Mouse (Mus musculus) forebrain, embryonic 13.5 days (tissue): ENCODE measurements around the gene Vegfc. TPM values are rescaled to one million over a fixed set of nuclear protein-coding genes. Genes with fewer than 3 reads are reported as not detected.

Experiments used
- ATAC-seq: fragments of 200-750 bp; cut with Nextera tagmentation; 2 replicates; pipeline ENCODE4 v1.8.0; 2017
- H3K27ac ChIP-seq: fragments of 300-500 bp; sonication (generic); 2 replicates; pipeline ENCODE4 v1.5.1; 2015; ENCODE audit warnings: inconsistent platforms, mild to moderate bottlenecking, moderate library complexity
- H3K27me3 ChIP-seq: fragments of 300-500 bp; sonication (generic); 2 replicates; pipeline ENCODE4 v1.6.1; 2015; ENCODE audit warnings: mild to moderate bottlenecking, inconsistent platforms
- H3K36me3 ChIP-seq: fragments of 300-500 bp; sonication (generic); 2 replicates; pipeline ENCODE4 v1.6.1; 2015; ENCODE audit warnings: mild to moderate bottlenecking, inconsistent platforms; ENCODE audit not compliant: poor library complexity, severe bottlenecking
- H3K4me1 ChIP-seq: fragments of 300-500 bp; sonication (generic); 2 replicates; pipeline ENCODE4 v1.6.1; 2015; ENCODE audit warnings: inconsistent platforms
- H3K4me2 ChIP-seq: fragments of 300-500 bp; sonication (generic); 2 replicates; pipeline ENCODE4 v1.6.1; 2015; ENCODE audit warnings: inconsistent platforms, mild to moderate bottlenecking, moderate library complexity
- H3K4me3 ChIP-seq: fragments of 300-500 bp; sonication (generic); 2 replicates; pipeline ENCODE4 v1.5.1; 2015; ENCODE audit warnings: mild to moderate bottlenecking, inconsistent platforms
- H3K9ac ChIP-seq: fragments of 300-500 bp; sonication (generic); 2 replicates; pipeline ENCODE4 v1.6.1; 2015; ENCODE audit warnings: mild to moderate bottlenecking, inconsistent platforms
- H3K9me3 ChIP-seq: fragments of 300-500 bp; sonication (generic); replicated peaks from 2 replicates; pipeline ENCODE4 v1.6.1; 2016; ENCODE audit warnings: inconsistent platforms
- WGBS: fragments of 180-500 bp; shearing (Covaris S2); methylation state at CpG from one replicate; pipeline ENCODE4 v1.1.7; 2015; 5-methylcytosine and 5-hydroxymethylcytosine counted together
- polyA plus RNA-seq: library from polyadenylated mRNA; unstranded; fragments of >200 nt; fragmentation: Nextera tagmentation; extraction: Ambion mirVana; gene quantifications from 2 replicates; pipeline ENCODE4 v1.2.1, GENCODE M21; 2015

The Vegfc gene
- polyA plus RNA-seq, 1 experiment from 2014 or later: 3.3 TPM

DNA sequence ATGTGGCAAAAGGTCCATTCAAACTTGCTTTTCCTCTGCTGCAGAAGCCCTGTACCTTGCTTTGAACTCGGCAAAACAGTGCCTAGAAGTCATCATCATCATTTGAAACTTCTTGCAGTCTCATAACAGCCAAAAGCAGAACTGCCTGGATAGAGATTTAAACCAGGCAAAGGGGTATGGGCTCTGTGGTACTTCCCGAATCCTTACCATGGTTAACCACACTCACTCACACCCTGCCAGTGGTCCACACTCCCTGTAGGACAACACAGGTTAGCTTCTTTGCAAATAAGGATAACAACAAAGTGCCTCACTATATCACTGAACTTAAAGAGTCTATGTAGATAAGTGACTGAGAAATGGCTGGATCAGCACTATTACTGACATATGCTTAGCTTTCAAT, 9.7 kb downstream of the Vegfc start:
- no peaks in the 10 kb centered on the region for H3K9me3 ChIP-seq
- WGBS: 83% methylated on average over 2 of the region's 2 CpGs
- no peak overlapping the region for H3K27ac ChIP-seq
- ATAC-seq: no peak
- no peak overlapping the region for H3K4me2 ChIP-seq
- no peaks in the 10 kb centered on the region for H3K36me3 ChIP-seq
- H3K9ac ChIP-seq: no peak overlapping the region
- H3K27me3 ChIP-seq: no peaks in the 10 kb centered on the region
- no peaks in the 10 kb centered on the region for H3K4me1 ChIP-seq
- no peak overlapping the region for H3K4me3 ChIP-seq

DNA sequence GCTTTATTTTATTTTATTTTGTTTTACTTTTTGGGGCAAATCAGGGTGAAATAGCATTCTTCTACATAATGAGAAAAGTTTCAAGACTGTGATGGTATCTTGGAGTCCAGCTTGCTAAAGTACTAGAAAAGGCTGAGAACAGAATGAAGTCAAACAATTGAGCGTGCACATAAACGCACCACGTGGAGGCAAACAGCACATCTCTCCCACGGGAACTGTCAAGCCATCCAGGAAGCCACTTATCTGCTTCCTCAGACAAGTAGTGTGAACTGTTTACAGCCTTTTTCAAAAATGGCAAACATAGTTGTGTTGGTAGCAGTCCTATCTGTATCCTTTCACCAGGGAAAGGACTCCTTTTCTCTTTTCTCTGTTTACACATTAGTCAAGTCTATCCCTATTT, 11.8 kb downstream of the Vegfc start:
- Histone ChIP-seq H3K4me1 (no peaks in the 10 kb centered on the region), H3K27ac (no peak overlapping the region), H3K4me3 (no peak overlapping the region), H3K4me2 (no peak overlapping the region), H3K36me3 (no peaks in the 10 kb centered on the region), H3K27me3 (no peaks in the 10 kb centered on the region), H3K9me3 (no peaks in the 10 kb centered on the region), H3K9ac (no peak overlapping the region)
- 70% methylated on average over 4 of the region's 4 CpGs for WGBS
- ATAC-seq: no peak

DNA sequence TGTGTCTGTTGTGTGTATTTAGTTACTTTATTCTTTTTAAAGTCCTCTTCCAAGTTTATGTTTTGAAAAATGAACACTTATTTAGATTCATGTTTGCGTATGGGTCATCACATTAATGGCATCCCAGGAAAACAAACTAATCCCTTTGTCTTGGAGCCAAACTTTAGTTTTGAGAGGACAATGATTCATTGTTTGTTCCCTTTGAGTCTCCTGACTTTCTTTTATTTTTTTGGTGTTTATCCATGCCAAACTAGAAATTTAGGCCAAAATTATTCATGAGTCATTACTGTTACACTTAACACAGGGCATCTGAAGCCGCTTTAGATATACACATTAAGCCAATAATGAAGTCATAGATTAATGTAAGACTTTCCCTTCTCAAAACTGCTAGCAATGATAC, 12.5 kb downstream of the Vegfc start:
- Histone ChIP-seq H3K9me3 (no peaks in the 10 kb centered on the region), H3K36me3 (no peaks in the 10 kb centered on the region), H3K4me1 (no peaks in the 10 kb centered on the region), H3K27ac (no peak overlapping the region), H3K9ac (no peak overlapping the region), H3K4me2 (no peak overlapping the region), H3K27me3 (no peaks in the 10 kb centered on the region), H3K4me3 (no peak overlapping the region)
- no peak for ATAC-seq
- WGBS: 93% methylated on average over 2 of the region's 2 CpGs

DNA sequence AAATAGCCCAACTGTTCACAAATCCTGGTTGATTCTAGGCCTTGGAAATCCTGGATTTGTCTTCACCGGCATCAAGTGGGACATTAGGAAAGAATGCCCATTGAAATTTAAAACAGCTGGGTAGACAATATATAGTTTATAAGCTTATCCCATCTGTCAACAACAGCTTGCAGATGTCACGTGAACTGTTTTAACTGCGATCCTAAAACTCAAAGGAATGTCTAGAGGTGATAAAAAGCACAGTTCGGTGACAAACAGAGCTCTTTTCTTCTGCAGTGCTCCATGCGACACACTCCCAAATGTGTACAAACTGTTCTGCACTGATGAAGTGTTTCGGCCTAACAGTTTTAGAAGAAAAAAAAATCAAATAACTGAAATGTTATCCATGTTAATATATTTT, 22.7 kb downstream of the Vegfc start:
- H3K4me3 ChIP-seq: no peak overlapping the region
- H3K27ac ChIP-seq: no peak overlapping the region
- whole genome bisulfite sequencing: 52% methylated on average over 6 of the region's 6 CpGs
- H3K27me3 ChIP-seq: no peaks in the 10 kb centered on the region
- no peaks in the 10 kb centered on the region for H3K9me3 ChIP-seq
- H3K9ac ChIP-seq: no peak overlapping the region
- H3K4me1 ChIP-seq: no peaks in the 10 kb centered on the region
- H3K36me3 ChIP-seq: no peaks in the 10 kb centered on the region
- no peak for ATAC-seq
- H3K4me2 ChIP-seq: no peak overlapping the region

DNA sequence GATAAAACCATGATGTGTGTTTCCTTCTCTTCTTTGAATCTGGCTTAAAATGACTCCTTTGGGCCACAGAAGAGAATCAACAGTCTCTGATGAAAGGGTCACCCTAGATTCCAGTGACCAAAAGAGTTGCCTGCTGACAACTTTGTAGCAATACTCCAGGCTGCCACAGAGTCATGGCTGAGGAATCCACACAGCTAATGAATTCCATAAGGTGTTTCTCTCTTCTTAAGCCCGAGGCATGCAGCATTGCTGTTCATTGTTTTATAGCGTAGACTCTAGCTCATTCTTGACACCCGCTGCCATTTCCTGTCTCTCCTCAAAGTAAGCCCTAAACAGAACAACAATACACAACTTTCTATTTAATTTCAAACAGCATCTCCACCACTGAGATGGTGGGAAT, 37.2 kb downstream of the Vegfc start:
- Histone ChIP-seq H3K9ac (no peak overlapping the region), H3K27ac (no peak overlapping the region), H3K27me3 (no peaks in the 10 kb centered on the region), H3K36me3 (no peaks in the 10 kb centered on the region), H3K9me3 (no peaks in the 10 kb centered on the region), H3K4me1 (no peaks in the 10 kb centered on the region), H3K4me2 (no peak overlapping the region), H3K4me3 (no peak overlapping the region)
- 65% methylated on average over 3 of the region's 3 CpGs for WGBS
- no peak for ATAC-seq

DNA sequence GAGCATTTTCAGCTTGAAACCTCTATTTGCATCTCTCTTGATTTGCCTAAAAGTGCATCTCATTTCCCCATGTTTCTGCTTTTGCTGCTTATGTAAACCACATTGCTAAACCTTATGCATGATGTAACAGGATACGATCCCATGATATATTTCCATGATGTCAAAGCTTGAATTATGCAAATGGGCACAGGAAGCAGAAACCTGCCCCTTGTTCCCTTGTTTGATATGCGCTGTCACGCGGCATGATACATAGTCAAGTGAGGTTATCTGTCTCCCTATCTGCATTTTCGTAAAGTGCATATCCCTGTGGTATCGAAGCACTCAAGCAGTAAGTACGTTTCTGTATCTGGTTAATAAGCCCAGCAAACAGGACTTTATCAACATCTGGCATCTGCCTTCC, 42.7 kb downstream of the Vegfc start:
- WGBS: 92% methylated on average over 7 of the region's 7 CpGs
- H3K9ac ChIP-seq: no peak overlapping the region
- no peaks in the 10 kb centered on the region for H3K4me1 ChIP-seq
- H3K27me3 ChIP-seq: no peaks in the 10 kb centered on the region
- no peaks in the 10 kb centered on the region for H3K36me3 ChIP-seq
- H3K9me3 ChIP-seq: no peaks in the 10 kb centered on the region
- no peak overlapping the region for H3K4me2 ChIP-seq
- ATAC-seq: no peak
- no peak overlapping the region for H3K4me3 ChIP-seq
- no peak overlapping the region for H3K27ac ChIP-seq

DNA sequence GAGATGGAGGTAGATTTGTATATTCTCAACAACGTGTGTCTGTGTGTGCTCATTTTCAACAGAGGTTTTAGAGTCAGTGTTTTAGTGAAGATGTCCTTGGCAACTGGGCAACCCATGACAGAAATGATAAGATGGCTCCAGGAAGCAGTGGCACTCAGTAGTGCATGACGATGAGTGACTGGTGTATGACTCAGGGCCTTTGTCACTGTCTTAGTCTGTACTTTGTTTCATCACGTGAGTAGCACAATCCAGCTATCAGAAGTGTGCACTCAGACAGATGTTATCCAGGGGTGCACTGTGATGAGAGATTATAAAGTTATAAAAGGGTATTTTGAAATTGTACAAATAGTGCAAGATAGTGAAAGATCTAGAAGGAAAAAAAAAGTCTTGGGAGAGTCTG, 44.5 kb downstream of the Vegfc start:
- WGBS: 84% methylated on average over 3 of the region's 3 CpGs
- no peak for ATAC-seq
- Histone ChIP-seq H3K36me3 (no peaks in the 10 kb centered on the region), H3K27me3 (no peaks in the 10 kb centered on the region), H3K9me3 (no peaks in the 10 kb centered on the region), H3K4me3 (no peak overlapping the region), H3K9ac (no peak overlapping the region), H3K4me1 (no peaks in the 10 kb centered on the region), H3K4me2 (no peak overlapping the region), H3K27ac (no peak overlapping the region)

DNA sequence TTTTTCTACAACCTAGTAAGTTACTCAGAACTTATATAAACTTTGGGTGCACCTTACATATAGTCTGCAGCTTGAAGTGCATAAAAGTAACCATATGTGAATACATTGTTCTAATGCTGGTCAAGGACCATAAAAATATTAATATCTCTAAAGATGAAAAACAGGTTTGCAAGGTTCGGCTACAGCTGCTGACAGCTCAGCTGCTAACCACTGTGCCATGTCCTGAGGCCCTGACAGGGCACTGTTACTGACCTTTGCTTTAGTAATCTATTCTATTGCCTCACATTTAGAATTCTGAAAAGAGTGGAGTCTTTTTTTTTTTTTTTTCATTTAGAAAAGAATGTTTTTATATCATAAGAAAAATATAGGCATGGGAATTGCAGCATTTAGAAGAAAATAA, 44.9 kb downstream of the Vegfc start:
- no peaks in the 10 kb centered on the region for H3K4me1 ChIP-seq
- no peak overlapping the region for H3K9ac ChIP-seq
- H3K4me2 ChIP-seq: no peak overlapping the region
- no peaks in the 10 kb centered on the region for H3K36me3 ChIP-seq
- no peak overlapping the region for H3K4me3 ChIP-seq
- H3K9me3 ChIP-seq: no peaks in the 10 kb centered on the region
- 88% methylated on average over 1 of the region's 1 CpGs for whole genome bisulfite sequencing
- no peak overlapping the region for H3K27ac ChIP-seq
- no peaks in the 10 kb centered on the region for H3K27me3 ChIP-seq
- ATAC-seq: no peak

DNA sequence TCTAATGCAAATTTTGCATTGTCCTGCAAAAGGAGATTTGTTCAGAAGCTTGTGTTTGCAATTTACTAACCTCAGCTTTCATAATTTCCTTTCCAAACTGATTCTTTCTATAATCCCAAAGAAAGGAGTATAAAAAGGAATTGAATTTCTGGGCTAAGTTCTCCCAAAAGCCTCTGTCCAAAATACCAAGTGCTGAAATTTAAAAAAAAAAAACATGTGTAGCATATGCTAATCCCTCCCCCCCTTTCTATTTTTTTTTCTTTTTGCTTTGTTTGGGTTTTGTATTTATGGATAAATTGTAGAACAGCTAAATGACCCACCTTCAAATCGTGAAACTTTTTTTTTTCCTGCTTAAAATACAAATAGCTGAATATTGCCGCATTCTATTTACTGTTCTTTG, 53.2 kb downstream of the Vegfc start:
- no peaks in the 10 kb centered on the region for H3K4me1 ChIP-seq
- H3K36me3 ChIP-seq: no peaks in the 10 kb centered on the region
- no peaks in the 10 kb centered on the region for H3K27me3 ChIP-seq
- H3K4me3 ChIP-seq: no peak overlapping the region
- ATAC-seq: no peak
- no peaks in the 10 kb centered on the region for H3K9me3 ChIP-seq
- WGBS: 95% methylated on average over 2 of the region's 2 CpGs
- no peak overlapping the region for H3K4me2 ChIP-seq
- no peak overlapping the region for H3K27ac ChIP-seq
- no peak overlapping the region for H3K9ac ChIP-seq

DNA sequence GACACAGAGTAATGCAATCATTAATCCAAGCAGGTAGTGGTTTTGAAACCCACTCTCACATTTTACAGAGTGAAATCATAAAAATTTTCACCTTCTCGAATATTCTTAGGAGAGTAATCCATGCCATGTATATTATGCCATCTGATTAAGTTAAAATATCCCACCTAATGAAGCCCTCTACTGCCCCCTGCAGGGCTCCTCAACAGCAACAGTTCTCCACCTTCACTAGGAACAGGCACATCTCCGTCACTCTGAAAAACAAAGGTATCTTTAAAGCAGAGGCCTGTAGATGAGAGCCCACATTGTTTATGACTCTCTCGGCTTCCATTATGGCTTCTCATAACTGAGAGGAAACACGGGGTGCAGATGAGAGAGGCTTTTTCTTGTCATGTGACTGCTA, 75.8 kb downstream of the Vegfc start:
- H3K4me3 ChIP-seq: no peak overlapping the region
- ATAC-seq: peak; percentile 61
- 65% methylated on average over 4 of the region's 4 CpGs for WGBS

DNA sequence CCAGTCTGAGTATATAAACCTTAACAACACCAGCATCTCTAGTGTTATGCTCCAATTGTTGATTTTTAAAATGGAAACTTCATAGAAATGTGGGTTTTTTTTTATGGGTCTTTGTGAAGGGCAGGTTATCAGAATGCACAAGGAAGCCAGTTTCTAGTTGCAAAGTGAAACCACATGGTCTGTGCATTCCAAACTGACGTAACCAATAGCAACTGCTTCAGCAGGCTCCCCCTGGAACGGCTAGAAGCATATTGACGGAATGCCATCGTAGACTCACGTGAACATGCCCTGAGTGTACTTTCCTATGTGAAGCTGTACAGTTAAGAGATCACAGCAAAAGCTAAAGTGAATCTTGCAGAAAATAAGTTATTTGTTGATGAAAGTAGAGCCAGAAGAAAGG, 86.1 kb downstream of the Vegfc start:
- no peaks in the 10 kb centered on the region for H3K36me3 ChIP-seq
- no peak overlapping the region for H3K27ac ChIP-seq
- H3K4me1 ChIP-seq: no peaks in the 10 kb centered on the region; the same call in 1 of the 2 replicates
- 0 out of 2 replicates have a peak overlapping the region, but pooled peaks have one; percentile 4 for H3K4me2 ChIP-seq
- H3K4me3 ChIP-seq: no peak overlapping the region
- no peak overlapping the region for H3K9ac ChIP-seq
- WGBS: 26% methylated on average over 5 of the region's 5 CpGs
- H3K9me3 ChIP-seq: no peaks in the 10 kb centered on the region
- no peaks in the 10 kb centered on the region for H3K27me3 ChIP-seq
- peak; percentile 85; the same call in 1 of the 2 replicates for ATAC-seq

More for the DNA sequence above, 75.8 kb downstream of the Vegfc start:
- Histone ChIP-seq H3K9me3 (no peaks in the 10 kb centered on the region), H3K36me3 (no peaks in the 10 kb centered on the region), H3K4me1 (no peaks in the 10 kb centered on the region), H3K9ac (no peak overlapping the region), H3K27me3 (no peaks in the 10 kb centered on the region), H3K27ac (no peak overlapping the region), H3K4me2 (no peak overlapping the region)

DNA sequence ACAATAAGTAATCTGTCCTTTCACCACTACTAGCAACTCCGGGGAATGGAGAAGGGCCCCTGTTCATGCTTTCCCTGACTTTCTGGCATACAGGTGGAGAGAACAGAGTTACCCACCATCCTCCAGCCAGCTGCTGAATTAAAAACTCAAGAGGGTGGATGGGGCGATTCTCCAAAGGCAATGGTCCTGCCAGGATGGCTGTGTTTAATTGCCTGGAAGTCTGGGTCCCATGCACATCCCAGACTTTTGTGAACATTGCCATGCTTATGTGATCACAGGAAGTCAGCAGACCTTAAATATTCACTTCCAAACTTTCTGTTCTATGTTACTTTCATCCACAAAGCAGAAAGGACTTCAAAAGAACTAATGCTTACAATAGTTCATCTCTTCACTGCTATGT, 107.9 kb downstream of the Vegfc start:
- no peak for ATAC-seq
- Histone ChIP-seq H3K27ac (no peak overlapping the region), H3K27me3 (no peaks in the 10 kb centered on the region), H3K36me3 (0 out of 2 replicates have a peak, but pooled peaks cover 3% of the 10 kb centered on the region), H3K4me2 (no peak overlapping the region), H3K4me3 (no peak overlapping the region), H3K4me1 (no peaks in the 10 kb centered on the region), H3K9ac (no peak overlapping the region), H3K9me3 (no peaks in the 10 kb centered on the region)
- WGBS: 82% methylated on average over 2 of the region's 2 CpGs

DNA sequence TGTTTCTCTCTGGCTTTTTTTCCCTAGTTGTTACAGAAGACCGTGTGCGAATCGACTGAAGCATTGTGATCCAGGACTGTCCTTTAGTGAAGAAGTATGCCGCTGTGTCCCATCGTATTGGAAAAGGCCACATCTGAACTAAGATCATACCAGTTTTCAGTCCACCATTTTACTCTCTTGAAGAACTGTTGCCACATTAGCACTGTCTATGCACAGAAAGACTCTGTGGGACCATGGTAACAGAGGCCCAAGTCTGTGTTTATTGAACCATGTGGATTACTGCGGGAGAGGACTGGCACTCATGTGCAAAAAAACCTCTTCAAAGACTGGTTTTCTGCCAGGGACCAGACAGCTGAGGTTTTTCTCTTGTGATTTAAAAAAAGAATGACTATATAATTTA, 108.5 kb downstream of the Vegfc start:
- H3K4me2 ChIP-seq: no peak overlapping the region
- no peaks in the 10 kb centered on the region for H3K9me3 ChIP-seq
- H3K9ac ChIP-seq: no peak overlapping the region
- no peak overlapping the region for H3K4me3 ChIP-seq
- no peak for ATAC-seq
- H3K36me3 ChIP-seq: 0 out of 2 replicates have a peak, but pooled peaks cover 2% of the 10 kb centered on the region
- H3K4me1 ChIP-seq: no peaks in the 10 kb centered on the region
- H3K27me3 ChIP-seq: no peaks in the 10 kb centered on the region
- WGBS: 92% methylated on average over 6 of the region's 6 CpGs
- no peak overlapping the region for H3K27ac ChIP-seq
